Mouse (Mus musculus) midbrain, embryonic 12.5 days (tissue): ENCODE data around the gene Hist1h2bg. TPM values are rescaled to one million over a fixed set of nuclear protein-coding genes. Genes with fewer than 3 reads are reported as not detected.
"Not testable (repeated sequence)": the region's sequence is repeated elsewhere in the genome, so short reads cannot be mapped to it uniquely, and the experiment has no call there.

Experiments
- ATAC-seq: fragments of 200-750 bp; cut with Nextera tagmentation; 2 replicates; pipeline ENCODE4 v1.8.0; 2017; ENCODE audit warnings: low read depth, moderate TSS enrichment, moderate library complexity; ENCODE audit not compliant: low FRiP score
- H3K27ac ChIP-seq: fragments of 300-500 bp; sonication (generic); replicated peaks from 2 replicates; pipeline ENCODE4 v1.5.1; 2016; ENCODE audit warnings: mild to moderate bottlenecking
- H3K27me3 ChIP-seq: fragments of 300-500 bp; sonication (generic); 2 replicates; pipeline ENCODE4 v1.6.1; 2016; ENCODE audit warnings: mild to moderate bottlenecking
- H3K36me3 ChIP-seq: fragments of 300-500 bp; sonication (generic); 2 replicates; pipeline ENCODE4 v1.6.1; 2016
- H3K4me1 ChIP-seq: fragments of 300-500 bp; sonication (generic); 2 replicates; pipeline ENCODE4 v1.6.1; 2016
- H3K4me2 ChIP-seq: fragments of 300-500 bp; sonication (generic); replicated peaks from 2 replicates; pipeline ENCODE4 v1.6.1; 2016; ENCODE audit warnings: mild to moderate bottlenecking, moderate library complexity
- H3K4me3 ChIP-seq: fragments of 300-500 bp; sonication (generic); 2 replicates; pipeline ENCODE4 v1.5.1; 2016; ENCODE audit warnings: mild to moderate bottlenecking
- H3K9ac ChIP-seq: fragments of 300-500 bp; sonication (generic); replicated peaks from 2 replicates; pipeline ENCODE4 v1.6.1; 2016; ENCODE audit warnings: mild to moderate bottlenecking, moderate library complexity
- H3K9me3 ChIP-seq: fragments of 300-500 bp; sonication (generic); 2 replicates; pipeline ENCODE4 v1.6.1; 2016; ENCODE audit warnings: mild to moderate bottlenecking
- WGBS: fragments of 180-500 bp; shearing (Covaris S2); methylation state at CpG from one replicate; pipeline ENCODE4 v1.1.7; 2016; 5-methylcytosine and 5-hydroxymethylcytosine counted together
- polyA plus RNA-seq: library from polyadenylated mRNA; unstranded; fragments of >200 nt; fragmentation: Nextera tagmentation; extraction: Ambion mirVana; gene quantifications from 2 replicates; pipeline ENCODE4 v1.2.1, GENCODE M21; 2016

The Hist1h2bg gene
- polyA plus RNA-seq, 1 experiment from 2014 or later: 13.0 TPM

DNA sequence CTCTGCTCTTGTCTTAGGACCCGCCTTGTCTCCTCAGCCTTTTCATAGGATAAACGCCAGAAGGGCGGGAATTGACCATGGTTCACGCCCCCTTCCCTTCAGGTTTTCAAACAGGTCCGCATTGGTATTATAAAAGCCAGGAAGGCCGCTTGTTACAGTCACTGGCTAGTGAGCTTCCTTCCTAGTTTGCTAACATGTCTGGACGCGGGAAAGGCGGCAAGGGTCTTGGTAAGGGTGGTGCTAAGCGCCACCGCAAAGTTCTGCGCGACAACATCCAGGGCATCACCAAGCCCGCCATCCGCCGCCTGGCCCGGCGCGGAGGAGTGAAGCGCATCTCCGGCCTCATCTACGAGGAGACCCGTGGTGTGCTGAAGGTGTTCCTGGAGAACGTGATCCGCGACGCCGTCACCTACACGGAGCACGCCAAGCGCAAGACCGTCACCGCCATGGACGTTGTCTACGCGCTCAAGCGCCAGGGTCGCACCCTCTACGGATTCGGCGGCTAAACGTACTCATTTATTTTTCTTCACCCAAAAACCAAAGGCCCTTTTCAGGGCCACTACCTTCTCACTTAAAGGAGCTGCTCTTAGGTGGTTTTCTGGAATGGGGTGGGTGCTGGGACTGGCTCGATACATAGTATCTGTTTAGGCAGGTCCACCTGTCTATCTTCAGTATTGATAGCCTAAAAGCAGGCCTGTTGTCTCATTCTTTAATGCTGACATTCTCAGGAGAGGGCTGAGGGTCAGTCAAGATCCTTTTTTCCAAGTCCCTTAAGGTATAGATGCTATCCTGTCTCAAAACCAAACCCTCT is 10.4 kb downstream of the Hist1h2bg start, which contains the start of gene Hist1h4d:
Gene Hist1h4d (plus strand): TSS at position 191 of the 811 bp plus-strand sequence.
- Histone ChIP-seq H3K27ac (peak within 1 kb of the TSS; percentile 95), H3K4me2 (peak within 1 kb of the TSS; percentile 82), H3K4me1 (peaks cover 38% of the 10 kb centered on the region), H3K9ac (peak within 1 kb of the TSS; percentile 70), H3K9me3 (no peaks in the 10 kb centered on the region), H3K36me3 (no peaks in the 10 kb centered on the region), H3K4me3 (peak within 1 kb of the TSS; percentile 51), H3K27me3 (no peaks in the 10 kb centered on the region)
- ATAC-seq: peak; percentile 89
- under 1% methylated on average over 43 of the region's 43 CpGs for WGBS

- WGBS: 4% methylated on average over 6 of the region's 6 CpGs
- H3K4me3 ChIP-seq: peak overlapping the region; percentile 51
Observed at GRCm38 (mm10) chr13:23582219-23583056, 11.2 kb downstream of the Hist1h2bg start.

GRCm38 (mm10) chr13:23583387-23584068 is 12.3 kb downstream of the Hist1h2bg start:
- Histone ChIP-seq H3K4me3 (no peak overlapping the region), H3K27ac (peak overlapping the region; percentile 95), H3K27me3 (no peaks in the 10 kb centered on the region), H3K36me3 (no peaks in the 10 kb centered on the region), H3K4me2 (peak overlapping the region; percentile 82), H3K9ac (no peak overlapping the region), H3K4me1 (peaks cover 34% of the 10 kb centered on the region), H3K9me3 (no peaks in the 10 kb centered on the region)
- ATAC-seq: no peak

More at GRCm38 (mm10) chr13:23582219-23583056, 11.2 kb downstream of the Hist1h2bg start:
- no peaks in the 10 kb centered on the region for H3K9me3 ChIP-seq
- H3K4me2 ChIP-seq: peak overlapping the region; percentile 82
- H3K36me3 ChIP-seq: no peaks in the 10 kb centered on the region
- H3K4me1 ChIP-seq: peaks cover 34% of the 10 kb centered on the region
- no peak for ATAC-seq
- no peaks in the 10 kb centered on the region for H3K27me3 ChIP-seq
- peak overlapping the region; percentile 95 for H3K27ac ChIP-seq
- H3K9ac ChIP-seq: peak overlapping the region; percentile 70

DNA sequence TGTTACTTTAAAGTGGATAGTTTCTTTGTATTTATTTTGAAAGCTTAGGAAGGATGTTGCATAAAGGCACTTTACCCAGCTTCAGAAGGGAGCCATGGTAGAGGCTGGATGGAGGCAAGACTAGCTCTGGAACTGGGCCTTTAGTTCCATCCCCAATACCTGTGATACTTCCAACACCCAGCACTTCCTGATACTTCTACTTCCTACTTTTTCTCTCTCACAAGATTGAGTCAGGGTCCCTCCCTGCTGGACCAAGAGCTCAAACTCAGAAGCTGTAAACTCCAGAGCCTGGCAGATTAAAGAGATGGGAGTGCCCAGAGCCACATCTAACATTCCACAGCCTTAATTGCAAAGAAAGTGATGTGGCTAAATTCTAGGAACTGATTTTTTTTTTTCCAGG is 13.1 kb downstream of the Hist1h2bg start:
- Histone ChIP-seq H3K36me3 (no peaks in the 10 kb centered on the region), H3K9me3 (no peaks in the 10 kb centered on the region), H3K4me3 (peak overlapping the region; percentile 48; the same call in 1 of the 2 replicates), H3K27me3 (no peaks in the 10 kb centered on the region), H3K4me1 (peaks cover 34% of the 10 kb centered on the region), H3K4me2 (peak overlapping the region; percentile 77), H3K9ac (peak overlapping the region; percentile 62; the same call in 1 of the 2 replicates), H3K27ac (peak overlapping the region; percentile 95)
- no peak for ATAC-seq

DNA sequence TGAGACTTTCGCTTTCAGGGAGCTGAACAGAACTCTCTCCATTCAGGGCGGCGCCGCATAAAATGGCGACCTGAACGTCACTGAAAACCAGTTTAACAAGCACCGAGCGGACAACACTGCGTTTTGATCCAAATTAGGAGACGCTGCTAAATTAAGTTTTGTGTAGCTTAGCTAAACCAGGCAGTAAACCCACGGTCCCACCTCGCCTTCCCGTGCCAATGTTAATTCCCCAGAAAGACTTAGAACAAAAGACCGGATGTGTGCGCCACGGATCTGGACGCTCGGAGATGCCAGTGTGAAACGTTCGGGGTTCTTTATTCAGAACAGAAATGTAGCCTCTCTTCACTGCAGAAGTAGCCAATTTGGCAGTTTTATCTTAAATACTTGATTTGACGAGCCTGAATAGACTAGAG is 13.8 kb downstream of the Hist1h2bg start:
- peak; percentile 7; the same call in 1 of the 2 replicates for ATAC-seq
- peak overlapping the region; percentile 62 for H3K9ac ChIP-seq
- peak overlapping the region; percentile 95 for H3K27ac ChIP-seq
- H3K4me3 ChIP-seq: peak overlapping the region; percentile 48
- H3K4me2 ChIP-seq: peak overlapping the region; percentile 77
- H3K27me3 ChIP-seq: no peaks in the 10 kb centered on the region
- 0% methylated on average over 21 of the region's 21 CpGs for WGBS
- H3K9me3 ChIP-seq: no peaks in the 10 kb centered on the region
- no peaks in the 10 kb centered on the region for H3K36me3 ChIP-seq
- peaks cover 34% of the 10 kb centered on the region for H3K4me1 ChIP-seq

DNA sequence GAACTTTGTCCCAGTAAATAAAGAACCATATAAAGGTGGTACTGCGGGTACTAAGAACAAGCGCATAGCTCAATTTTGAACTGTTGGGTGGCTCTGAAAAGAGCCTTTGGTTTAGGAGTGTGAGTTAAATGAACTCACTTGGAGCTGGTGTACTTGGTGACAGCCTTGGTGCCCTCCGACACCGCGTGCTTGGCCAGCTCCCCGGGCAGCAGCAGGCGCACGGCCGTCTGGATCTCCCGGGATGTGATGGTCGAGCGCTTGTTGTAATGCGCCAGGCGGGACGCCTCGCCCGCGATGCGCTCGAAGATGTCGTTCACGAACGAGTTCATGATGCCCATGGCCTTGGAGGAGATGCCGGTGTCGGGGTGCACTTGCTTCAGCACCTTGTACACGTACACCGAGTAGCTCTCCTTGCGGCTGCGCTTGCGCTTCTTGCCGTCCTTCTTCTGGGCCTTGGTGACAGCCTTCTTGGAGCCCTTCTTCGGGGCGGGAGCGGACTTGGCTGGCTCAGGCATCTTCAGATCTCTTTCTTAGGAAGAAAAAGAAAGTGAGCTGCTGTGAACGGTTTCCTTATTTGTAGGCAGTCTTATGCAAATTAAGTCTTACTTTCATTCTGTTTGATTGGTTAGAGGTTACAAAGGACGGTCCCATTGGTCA is 14.4 kb downstream of the Hist1h2bg start:
- H3K9me3 ChIP-seq, H3K27me3 ChIP-seq, H3K36me3 ChIP-seq: not testable (repeated sequence)
- Histone ChIP-seq H3K4me1 (peaks cover 34% of the 10 kb centered on the region), H3K27ac (peak overlapping the region; percentile 95), H3K9ac (peak overlapping the region; percentile 62), H3K4me3 (peak overlapping the region; percentile 48), H3K4me2 (peak overlapping the region; percentile 77)
- peak; percentile 84 for ATAC-seq
- WGBS: under 1% methylated on average over 27 of the region's 36 CpGs

- 2% methylated on average over 22 of the region's 22 CpGs for WGBS
- no peak; the same call in 1 of the 2 replicates for ATAC-seq
- peak overlapping the region; percentile 60 for H3K4me2 ChIP-seq
Observed at GRCm38 (mm10) chr13:23586099-23586939, 15.1 kb downstream of the Hist1h2bg start.

GRCm38 (mm10) chr13:23586940-23587225 is 15.7 kb downstream of the Hist1h2bg start:
- H3K9ac ChIP-seq: peak overlapping the region; percentile 44
- no peaks in the 10 kb centered on the region for H3K27me3 ChIP-seq
- no peak for ATAC-seq
- peak overlapping the region; percentile 93 for H3K27ac ChIP-seq
- peaks cover 32% of the 10 kb centered on the region for H3K4me1 ChIP-seq
- no peaks in the 10 kb centered on the region for H3K9me3 ChIP-seq
- 9% methylated on average over 1 of the region's 1 CpGs for WGBS
- H3K4me2 ChIP-seq: peak overlapping the region; percentile 60
- peak overlapping the region; percentile 48 for H3K4me3 ChIP-seq
- no peaks in the 10 kb centered on the region for H3K36me3 ChIP-seq

More at GRCm38 (mm10) chr13:23586099-23586939, 15.1 kb downstream of the Hist1h2bg start:
- Histone ChIP-seq H3K9me3 (no peaks in the 10 kb centered on the region), H3K27me3 (no peaks in the 10 kb centered on the region), H3K9ac (peak overlapping the region; percentile 44), H3K4me3 (peak overlapping the region; percentile 48), H3K4me1 (peaks cover 34% of the 10 kb centered on the region), H3K27ac (peak overlapping the region; percentile 95), H3K36me3 (no peaks in the 10 kb centered on the region)

DNA sequence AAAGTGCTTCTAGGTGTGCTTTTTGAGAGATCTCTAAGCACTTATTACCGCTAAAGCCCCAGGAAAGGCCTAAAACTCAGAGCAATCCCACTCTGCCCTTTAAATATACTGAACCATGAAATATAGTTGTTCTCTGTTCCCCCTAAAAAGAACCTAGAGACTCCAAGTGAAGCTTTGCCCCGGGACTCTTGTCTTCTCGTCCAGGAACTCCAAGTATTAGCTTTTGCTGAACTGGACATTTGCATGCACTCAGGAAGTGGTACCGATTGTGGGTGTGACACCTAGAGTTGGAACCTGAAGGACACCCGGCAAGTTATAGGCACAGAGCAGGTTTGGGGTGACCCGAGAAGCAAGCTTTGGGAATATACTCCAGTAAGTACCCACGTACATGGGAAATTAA is 20.0 kb downstream of the Hist1h2bg start:
- no peaks in the 10 kb centered on the region for H3K9me3 ChIP-seq
- no peaks in the 10 kb centered on the region for H3K36me3 ChIP-seq
- no peak for ATAC-seq
- 94% methylated on average over 7 of the region's 7 CpGs for WGBS
- H3K4me3 ChIP-seq: no peak overlapping the region
- no peak overlapping the region for H3K9ac ChIP-seq
- no peak overlapping the region for H3K4me2 ChIP-seq
- H3K27ac ChIP-seq: no peak overlapping the region
- H3K4me1 ChIP-seq: peaks cover 7% of the 10 kb centered on the region; the same call in 1 of the 2 replicates
- no peaks in the 10 kb centered on the region for H3K27me3 ChIP-seq

- not testable (repeated sequence) for H3K4me3 ChIP-seq, H3K4me2 ChIP-seq, H3K9me3 ChIP-seq, ATAC-seq, H3K27me3 ChIP-seq, H3K9ac ChIP-seq, H3K4me1 ChIP-seq, H3K27ac ChIP-seq, H3K36me3 ChIP-seq
- WGBS: 88% methylated on average over 7 of the region's 7 CpGs
Observed at GRCm38 (mm10) chr13:23591886-23592285, 20.7 kb downstream of the Hist1h2bg start.

GRCm38 (mm10) chr13:23592614-23593013 is 21.4 kb downstream of the Hist1h2bg start:
- WGBS: 86% methylated on average over 7 of the region's 7 CpGs
- no peak for ATAC-seq

More at GRCm38 (mm10) chr13:23592614-23593013, 21.4 kb downstream of the Hist1h2bg start:
- H3K4me2 ChIP-seq: no peak overlapping the region
- no peaks in the 10 kb centered on the region for H3K4me1 ChIP-seq
- H3K9me3 ChIP-seq: no peaks in the 10 kb centered on the region
- no peak overlapping the region for H3K4me3 ChIP-seq
- H3K27me3 ChIP-seq: no peaks in the 10 kb centered on the region
- no peak overlapping the region for H3K27ac ChIP-seq
- H3K9ac ChIP-seq: no peak overlapping the region
- no peaks in the 10 kb centered on the region for H3K36me3 ChIP-seq
